Mouse (Mus musculus) heart, adult 2 months (tissue): Measurements from ENCODE around the gene Crtac1. TPM values are rescaled to one million over a fixed set of nuclear protein-coding genes. Genes with fewer than 3 reads are reported as not detected.

Experiments
- DNase-seq, 2 experiments: peaks; one replicate each; pipeline ENCODE4 v3.0.0; 2021
- H3K27ac ChIP-seq: fragments of 200-600 bp; 2 replicates; pipeline ENCODE4 v1.8.1; 2022
- H3K27me3 ChIP-seq: fragments of 200-500 bp; 2 replicates; pipeline ENCODE4 v1.6.1; 2012; ENCODE audit warnings: mild to moderate bottlenecking, low read length, inconsistent platforms, mixed read lengths; ENCODE audit not compliant: control insufficient read depth, insufficient read depth
- H3K36me3 ChIP-seq: fragments of 200-500 bp; 2 replicates; pipeline ENCODE4 v1.6.1; 2012; ENCODE audit warnings: low read length, inconsistent platforms; ENCODE audit not compliant: control insufficient read depth, insufficient read depth
- H3K4me1 ChIP-seq: fragments of 200-500 bp; 2 replicates; pipeline ENCODE4 v1.6.1; 2011; ENCODE audit warnings: low read length; ENCODE audit not compliant: control insufficient read depth, insufficient read depth
- H3K4me3 ChIP-seq: fragments of 200-600 bp; 2 replicates; pipeline ENCODE4 v1.8.1; 2022
- H3K79me2 ChIP-seq: fragments of 200-500 bp; replicated peaks from 2 replicates; pipeline ENCODE4 v1.6.1; 2012; ENCODE audit warnings: mild to moderate bottlenecking, inconsistent platforms, low read length, moderate library complexity, mixed read lengths; ENCODE audit not compliant: control insufficient read depth, insufficient read depth
- H3K9ac ChIP-seq: fragments of 200-500 bp; 2 replicates; pipeline ENCODE4 v1.6.1; 2012; ENCODE audit warnings: low read depth, mild to moderate bottlenecking, control low read depth, inconsistent platforms, low read length, mixed read lengths
- CTCF ChIP-seq: fragments of 200-600 bp; IDR thresholded peaks from 2 replicates; pipeline ENCODE4 v1.8.1; 2022; ENCODE audit warnings: antibody characterized with exemption, mild to moderate bottlenecking, moderate library complexity
- EP300 ChIP-seq: fragments of 200-500 bp; IDR thresholded peaks from 2 replicates; pipeline ENCODE4 v1.6.1; 2011; ENCODE audit warnings: low read depth, low read length, control low read depth; ENCODE audit not compliant: insufficient read depth
- POLR2A ChIP-seq: fragments of 200-500 bp; IDR thresholded peaks from 2 replicates; pipeline ENCODE4 v1.6.1; 2011; ENCODE audit warnings: mild to moderate bottlenecking, low read depth, low read length, control low read depth; ENCODE audit not compliant: insufficient read depth
- WGBS: fragments of 180-500 bp; shearing (Covaris S2); methylation state at CpG from one replicate; pipeline ENCODE4 v1.1.7; 2018; 5-methylcytosine and 5-hydroxymethylcytosine counted together
- intact Hi-C: fragments of 180-260 bp; cut with DNase I; formaldehyde crosslinking; loops from one replicate; pipeline ENCODE4 v1.15.1; 2025
- microRNA-seq, 2 experiments: library from miRNA; unstranded; fragments of <30 nt; microRNA quantifications; one replicate each; pipeline ENCODE4 v1.2.0; 2021
- polyA plus RNA-seq: library from polyadenylated mRNA; depleted of rRNA; stranded (reverse); fragments of >200 nt; gene quantifications from 2 replicates; pipeline ENCODE4 v1.2.3, GENCODE M21; 2012; rRNA removed
- total RNA-seq, 2 experiments: library from RNA; stranded (reverse); gene quantifications; 2 replicates each; pipeline ENCODE4 v1.2.3; 2021

Gene Crtac1
- total and polyA plus RNA-seq, 3 experiments, result not detected

DNA sequence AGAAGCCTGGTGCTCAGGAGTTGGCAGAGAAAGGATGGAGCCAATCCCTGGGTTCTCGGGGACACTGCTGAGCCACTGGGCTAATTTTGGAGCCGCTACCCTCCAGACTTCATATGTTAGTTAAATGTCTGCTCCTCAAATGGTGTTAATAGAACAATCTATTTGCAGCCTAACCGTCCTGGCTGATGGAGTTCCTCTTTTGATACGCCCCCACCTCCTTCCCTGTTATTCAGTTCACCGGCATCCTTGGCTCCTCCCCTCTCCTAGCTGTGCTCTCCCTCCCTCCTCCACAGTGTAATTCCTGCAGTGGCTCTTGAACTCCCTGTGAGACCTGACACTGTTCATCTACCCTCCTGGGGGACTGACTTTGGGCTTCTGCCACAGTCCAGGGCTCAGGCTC, 185.0 kb downstream of the Crtac1 start:
- no peak for DNase-seq
- H3K4me1 ChIP-seq, result no peaks in the 10 kb centered on the region
- no peaks in the 10 kb centered on the region for H3K27me3 ChIP-seq
- 42% methylated on average over 5 of the region's 5 CpGs for WGBS
- no peak overlapping the region for H3K4me3 ChIP-seq
- no peak overlapping the region for H3K9ac ChIP-seq
- intact Hi-C loops, result no loop called here
- no peaks in the 10 kb centered on the region for H3K79me2 ChIP-seq
- no peaks in the 10 kb centered on the region for H3K36me3 ChIP-seq
- H3K27ac ChIP-seq, result no peak overlapping the region
- TF ChIP-seq POLR2A (no peak), CTCF (no peak), EP300 (no peak)

DNA sequence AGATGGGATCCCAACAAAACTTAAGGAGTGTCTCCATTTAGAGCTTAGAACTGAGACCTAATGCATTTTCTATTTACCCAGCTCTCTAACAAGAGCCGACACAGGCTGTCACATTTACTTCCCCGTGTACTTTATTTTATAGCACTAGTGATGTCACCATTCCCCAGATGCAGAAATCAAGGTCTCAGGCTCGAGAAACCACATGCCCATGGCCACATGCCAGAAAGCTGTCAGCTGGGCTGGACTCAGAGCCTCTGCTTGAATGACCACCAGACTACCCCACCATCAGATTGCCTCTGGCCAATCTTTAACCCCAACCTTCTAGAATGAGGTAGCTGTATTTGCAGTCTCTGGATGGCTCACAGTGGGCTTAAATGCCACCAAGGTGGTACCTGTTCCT, 188.2 kb downstream of the Crtac1 start:
- 47% methylated on average over 3 of the region's 3 CpGs for WGBS

DNA sequence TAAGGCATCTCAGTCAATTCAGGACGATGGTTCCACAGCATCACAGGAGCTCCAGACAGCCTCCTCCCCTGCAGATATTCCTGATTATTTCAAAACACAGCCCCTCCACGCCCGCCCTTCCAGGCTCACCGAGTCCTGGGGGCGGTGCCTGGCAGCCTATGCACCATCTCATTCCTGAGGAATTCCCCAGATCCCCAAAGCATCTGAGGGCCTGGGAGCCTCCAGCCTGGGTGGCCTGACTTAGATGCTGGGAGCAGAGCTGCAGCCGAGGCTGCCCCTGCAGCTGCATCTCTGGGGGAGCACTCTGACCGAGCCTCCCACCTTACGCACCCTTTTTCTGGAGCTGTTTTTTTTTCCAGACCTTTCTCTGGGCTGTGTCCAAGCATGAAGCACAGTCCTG, 190.7 kb downstream of the Crtac1 start:
- H3K9ac ChIP-seq, result no peak overlapping the region
- no peak for DNase-seq
- H3K27me3 ChIP-seq, result no peaks in the 10 kb centered on the region
- no peak overlapping the region for H3K27ac ChIP-seq
- H3K79me2 ChIP-seq, result no peaks in the 10 kb centered on the region
- 53% methylated on average over 8 of the region's 8 CpGs for WGBS
- H3K4me3 ChIP-seq, result no peak overlapping the region
- TF ChIP-seq EP300 (no peak), POLR2A (no peak), CTCF (no peak)
- no peaks in the 10 kb centered on the region for H3K36me3 ChIP-seq
- H3K4me1 ChIP-seq, result no peaks in the 10 kb centered on the region; the same call in 1 of the 2 replicates
- intact Hi-C loops, result no loop called here

More for the DNA sequence above, 188.2 kb downstream of the Crtac1 start:
- H3K27ac ChIP-seq, result no peak overlapping the region
- intact Hi-C loops, result no loop called here
- no peaks in the 10 kb centered on the region for H3K27me3 ChIP-seq
- no peak overlapping the region for H3K4me3 ChIP-seq
- no peak for TF ChIP-seq EP300
- TF ChIP-seq POLR2A, result no peak
- TF ChIP-seq CTCF, result no peak
- DNase-seq, result no peak
- no peaks in the 10 kb centered on the region for H3K79me2 ChIP-seq
- H3K4me1 ChIP-seq, result no peaks in the 10 kb centered on the region; the same call in 1 of the 2 replicates
- no peaks in the 10 kb centered on the region for H3K36me3 ChIP-seq
- no peak overlapping the region for H3K9ac ChIP-seq

DNA sequence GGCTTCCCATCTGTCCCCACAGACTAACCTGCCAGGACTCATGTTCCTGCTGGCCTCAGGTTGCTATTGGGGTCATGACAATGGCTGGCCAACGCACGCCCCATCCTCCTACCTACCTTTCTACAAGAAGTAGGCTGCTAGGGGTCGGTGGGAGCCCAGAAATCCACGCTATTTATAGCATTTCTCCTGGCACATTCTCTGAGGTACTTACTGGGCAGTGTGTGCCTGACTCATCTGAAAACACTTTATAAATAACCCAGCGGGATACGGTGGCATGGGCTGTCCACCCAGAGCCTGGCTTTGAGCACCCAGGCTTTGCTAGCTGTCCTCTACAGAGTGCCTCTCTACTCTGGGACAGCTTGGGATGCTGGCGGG, 193.3 kb downstream of the Crtac1 start:
- H3K36me3 ChIP-seq, result no peaks in the 10 kb centered on the region
- intact Hi-C loops, result loop anchor here (5.0 kb wide), 1 partner anchor 34 kb away; no protein-coding TSS in a partner anchor
- no peaks in the 10 kb centered on the region for H3K79me2 ChIP-seq
- TF ChIP-seq POLR2A (no peak), EP300 (peak; percentile 55; the same call in 1 of the 2 replicates)
- no peaks in the 10 kb centered on the region; the same call in 1 of the 2 replicates for H3K4me1 ChIP-seq
- H3K27me3 ChIP-seq, result no peaks in the 10 kb centered on the region
- no peak overlapping the region for H3K4me3 ChIP-seq
- WGBS, result 41% methylated on average over 7 of the region's 7 CpGs
- peak overlapping the region; percentile 17 for H3K9ac ChIP-seq
- peak in 1 of 2 experiments; percentile 75 for DNase-seq
- H3K27ac ChIP-seq, result peak overlapping the region; percentile 91

DNA sequence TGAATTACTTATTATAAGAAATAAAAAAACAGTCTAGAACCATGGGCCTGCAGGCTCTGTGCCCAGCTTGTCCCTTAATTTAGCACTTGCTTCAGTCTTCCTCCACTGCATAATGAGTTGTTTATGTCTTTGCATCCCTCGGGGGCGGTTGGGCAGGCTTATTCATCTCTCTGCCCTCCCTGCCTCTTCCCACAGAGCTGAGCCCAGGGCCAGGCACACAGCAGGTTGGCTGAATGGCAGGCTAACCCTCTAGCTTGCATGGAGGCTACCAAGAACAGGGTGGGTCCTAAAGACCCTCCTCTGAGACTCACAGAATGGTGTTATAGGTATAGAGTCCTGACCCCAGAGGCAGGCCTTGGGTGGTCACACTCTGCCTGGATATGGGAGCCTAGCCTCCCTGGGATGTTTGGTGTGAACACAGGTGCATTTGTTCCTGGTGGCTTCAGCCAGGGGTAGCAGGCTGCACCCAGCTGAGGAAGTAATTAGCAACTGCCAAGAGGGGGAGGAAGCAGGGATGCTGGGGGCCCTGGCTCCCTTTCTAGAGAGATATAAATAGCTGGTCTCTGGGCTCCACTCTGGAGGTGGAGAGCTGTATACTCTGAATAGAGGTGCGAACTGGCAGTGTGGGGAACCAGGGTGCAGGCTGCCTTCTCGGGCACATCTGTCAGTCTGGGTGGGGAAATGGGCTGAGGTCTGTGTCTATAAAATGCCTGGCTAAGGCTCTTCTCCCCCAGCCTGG, 193.8 kb downstream of the Crtac1 start:
- Histone ChIP-seq H3K4me3 (no peak overlapping the region), H3K27ac (peak overlapping the region; percentile 91)
- WGBS, result 13% methylated on average over 4 of the region's 4 CpGs

More for the DNA sequence above, 193.8 kb downstream of the Crtac1 start:
- intact Hi-C loops, result loop anchor here (5.0 kb wide), 1 partner anchor 35 kb away; no protein-coding TSS in a partner anchor
- no peaks in the 10 kb centered on the region; the same call in 1 of the 2 replicates for H3K4me1 ChIP-seq
- no peaks in the 10 kb centered on the region for H3K27me3 ChIP-seq
- DNase-seq, result peak; percentile 39 to 61
- TF ChIP-seq CTCF (no peak), EP300 (no peak), POLR2A (no peak)
- H3K36me3 ChIP-seq, result no peaks in the 10 kb centered on the region
- no peaks in the 10 kb centered on the region for H3K79me2 ChIP-seq
- H3K9ac ChIP-seq, result peak overlapping the region; percentile 17

Small RNAs within 50 kb of the gene (microRNA-seq; reads per million reads assigned to microRNA genes)
- gene Gm26339 (0 to 0.39 reads per million in 2 experiments), gene Mir3085 (0 to 1.1 reads per million in 2 experiments)

Other genes with a start within 250 kb of the Crtac1 start
- 1 to 10 TPM; 4.7 to 5.9 TPM for gene Sfrp5, start 229.5 kb downstream of the Crtac1 start, total RNA-seq
- 11.6 and 19.0 TPM in 2 replicates for gene Sfrp5, start 229.5 kb downstream of the Crtac1 start, polyA plus RNA-seq
- gene Golga7b, start 184.2 kb downstream of the Crtac1 start, total RNA-seq, result under 1 TPM; 0.50 to 0.75 TPM
- gene Golga7b, start 184.2 kb downstream of the Crtac1 start, polyA plus RNA-seq, result 1.0 and 1.1 TPM in 2 replicates
- gene R3hcc1l, start 87.0 kb upstream of the Crtac1 start, total RNA-seq, result 10 to 100 TPM; 28.2 to 28.7 TPM
- gene R3hcc1l, start 87.0 kb upstream of the Crtac1 start, polyA plus RNA-seq, result 2.7 and 5.1 TPM in 2 replicates
- gene Loxl4, start 181.0 kb upstream of the Crtac1 start, total RNA-seq, result under 1 TPM; 0.77 to 0.91 TPM
- gene Loxl4, start 181.0 kb upstream of the Crtac1 start, polyA plus RNA-seq, result 0.76 and 0.82 TPM in 2 replicates